Mouse (Mus musculus): ENCODE measurements at regions not wholly inside any gene's neighbourhood (a gene's known extent, or its start where the extent isn't known, plus 50 kb on each side); places are given as distances from the start of the nearest gene placed in this dataset.
"Not testable (repeated sequence)": the region's sequence is repeated elsewhere in the genome, so short reads cannot be mapped to it uniquely, and the experiment has no call there.

- intact Hi-C loops (cut with DNase I) = loop anchor here (10.0 kb wide), 1 partner anchor 627 kb away; no protein-coding TSS in a partner anchor
- peak in 1 of 2 experiments; percentile 24 for DNase-seq (ENCODE audit: extremely low spot score in 1 of 2, low spot score in 2 of 2)
These were observed 141.8 kb upstream of the Lama2 start for GRCm38 (mm10) chr10:27761402-27761801.

DNA sequence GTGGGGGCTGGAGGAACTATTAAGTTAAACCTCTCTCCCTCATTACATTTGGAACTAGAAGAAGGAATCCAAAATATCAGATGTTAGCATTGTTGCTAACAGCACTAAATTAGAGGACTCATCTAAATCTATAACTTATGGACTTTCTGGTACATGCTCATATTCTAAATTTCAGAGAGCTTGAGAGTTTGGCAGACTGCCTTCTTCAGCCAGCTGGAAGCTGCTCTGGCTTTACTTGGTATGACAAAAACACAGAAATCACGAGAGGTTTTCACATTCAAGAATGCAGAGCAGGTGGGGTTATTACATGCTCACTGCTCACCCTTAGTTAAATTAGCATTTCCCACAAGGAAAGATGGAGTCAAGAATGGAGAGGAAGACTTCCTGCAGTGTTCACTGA is 182.8 kb upstream of the Lama2 start:
- intact Hi-C loops (cut with DNase I) = no loop called here
- peak; percentile 26 to 51 for DNase-seq (ENCODE audit: extremely low spot score in 1 of 2, low spot score in 2 of 2)

- no peak for DNase-seq (ENCODE audit: extremely low spot score in 1 of 2, low spot score in 2 of 2)
- intact Hi-C loops (cut with DNase I) = no loop called here
These were observed 190.0 kb upstream of the Lama2 start for GRCm38 (mm10) chr10:27809539-27809938.

DNA sequence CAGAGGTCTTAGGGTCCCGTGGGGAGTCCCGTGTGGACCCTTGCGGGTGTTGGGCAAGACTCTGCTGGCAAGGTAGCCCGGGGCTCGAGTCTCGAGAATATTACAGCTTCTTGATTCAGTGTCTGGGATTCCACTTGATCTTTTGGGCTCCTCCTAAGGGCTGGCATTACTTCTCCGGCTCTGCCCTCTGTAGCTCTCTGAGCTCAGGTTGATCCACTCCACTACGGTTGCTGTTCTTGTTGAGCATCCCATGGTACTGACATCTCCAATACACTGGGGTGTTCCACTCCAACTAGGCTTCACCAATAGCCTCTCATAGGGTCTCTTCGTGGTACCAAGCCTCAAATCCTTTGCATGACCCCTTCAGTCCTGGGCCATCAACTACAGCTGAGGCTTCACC is 206.1 kb upstream of the Lama2 start:
- intact Hi-C loops (cut with DNase I); DNase-seq (ENCODE audit: extremely low spot score in 1 of 2, low spot score in 2 of 2): not testable (repeated sequence)

DNA sequence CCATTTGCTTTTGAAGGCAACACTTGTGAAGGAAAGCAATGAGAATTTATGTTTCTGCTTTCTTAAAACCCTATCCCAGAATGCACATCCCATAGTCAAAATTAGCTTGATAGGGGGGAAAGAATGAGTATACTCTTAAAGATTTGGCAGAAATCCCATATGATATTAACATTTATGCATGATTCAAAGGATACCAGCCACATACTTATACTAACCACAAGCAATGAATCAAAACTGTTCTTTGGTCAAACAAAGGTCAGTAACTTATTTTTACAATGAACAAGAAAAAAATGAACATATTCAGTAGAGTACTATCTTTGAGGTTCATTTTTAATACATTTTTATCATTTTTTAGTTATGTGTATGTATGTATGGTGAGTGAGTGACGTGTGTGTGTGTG is 208.8 kb upstream of the Lama2 start:
- intact Hi-C loops (cut with DNase I) = no loop called here
- no peak for DNase-seq (ENCODE audit: extremely low spot score in 1 of 2, low spot score in 2 of 2)

DNA sequence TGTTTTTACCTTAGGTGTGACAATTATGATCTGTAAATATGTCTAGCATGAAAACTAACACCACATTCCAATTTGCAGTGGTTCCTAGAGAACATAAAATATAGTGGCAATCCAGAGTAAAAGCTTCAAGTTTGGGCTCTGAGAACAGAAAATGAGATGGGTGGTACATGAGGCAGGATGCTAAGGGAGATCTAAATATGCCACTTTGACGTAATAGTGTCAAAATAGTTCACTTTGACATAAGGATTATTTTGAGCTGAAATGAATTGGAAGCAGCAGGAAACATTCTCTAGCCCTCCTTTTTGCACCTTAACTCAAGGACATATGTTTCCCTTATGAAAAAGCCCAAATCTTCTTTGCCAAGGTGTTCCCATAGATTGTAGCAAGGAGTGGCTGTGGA is 219.1 kb upstream of the Lama2 start:
- no peak for DNase-seq (ENCODE audit: extremely low spot score in 1 of 2, low spot score in 2 of 2)
- intact Hi-C loops (cut with DNase I) = no loop called here

- no peak for DNase-seq (ENCODE audit: extremely low spot score in 1 of 2, low spot score in 2 of 2)
- intact Hi-C loops (cut with DNase I) = no loop called here
These were observed 221.6 kb upstream of the Lama2 start for GRCm38 (mm10) chr10:27841042-27841709.

GRCm38 (mm10) chr10:27843010-27843409 is 223.5 kb upstream of the Lama2 start:
- intact Hi-C loops (cut with DNase I) = no loop called here
- no peak for DNase-seq (ENCODE audit: extremely low spot score in 1 of 2, low spot score in 2 of 2)

GRCm38 (mm10) chr10:27863625-27864024 is 211.0 kb upstream of the Ptprk start:
- intact Hi-C loops (cut with DNase I) = no loop called here
- no peak for DNase-seq (ENCODE audit: extremely low spot score in 1 of 2, low spot score in 2 of 2)

- no peak for DNase-seq (ENCODE audit: extremely low spot score in 1 of 2, low spot score in 2 of 2)
- intact Hi-C loops (cut with DNase I) = no loop called here
These were observed 193.8 kb upstream of the Ptprk start for GRCm38 (mm10) chr10:27880867-27881266.

GRCm38 (mm10) chr10:27891778-27892512 is 182.7 kb upstream of the Ptprk start:
- DNase-seq (ENCODE audit: extremely low spot score in 1 of 2, low spot score in 2 of 2) = no peak
- intact Hi-C loops (cut with DNase I) = no loop called here

DNA sequence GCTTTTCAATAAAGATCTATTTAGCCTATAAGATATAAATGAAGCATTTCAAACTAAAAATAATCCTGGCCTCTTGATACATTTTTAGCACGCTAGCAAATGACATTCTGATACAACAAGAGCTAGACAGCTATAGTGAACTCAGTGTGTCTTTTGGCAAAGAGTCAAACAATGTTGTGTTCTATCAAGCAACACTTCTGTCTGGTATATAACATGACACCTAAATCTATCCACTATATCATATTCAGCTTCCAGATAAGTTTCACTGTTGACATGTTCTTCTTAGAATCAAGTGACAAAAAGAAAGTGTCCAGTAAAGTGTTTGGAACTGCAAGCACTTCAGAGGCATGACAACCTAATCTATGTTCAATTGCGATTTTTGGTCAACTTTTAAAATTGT is 158.2 kb upstream of the Ptprk start:
- DNase-seq (ENCODE audit: extremely low spot score in 1 of 2, low spot score in 2 of 2) = no peak
- intact Hi-C loops (cut with DNase I) = no loop called here

GRCm38 (mm10) chr10:27927266-27927665 is 147.4 kb upstream of the Ptprk start:
- no peak for DNase-seq (ENCODE audit: extremely low spot score in 1 of 2, low spot score in 2 of 2)
- intact Hi-C loops (cut with DNase I) = no loop called here

DNA sequence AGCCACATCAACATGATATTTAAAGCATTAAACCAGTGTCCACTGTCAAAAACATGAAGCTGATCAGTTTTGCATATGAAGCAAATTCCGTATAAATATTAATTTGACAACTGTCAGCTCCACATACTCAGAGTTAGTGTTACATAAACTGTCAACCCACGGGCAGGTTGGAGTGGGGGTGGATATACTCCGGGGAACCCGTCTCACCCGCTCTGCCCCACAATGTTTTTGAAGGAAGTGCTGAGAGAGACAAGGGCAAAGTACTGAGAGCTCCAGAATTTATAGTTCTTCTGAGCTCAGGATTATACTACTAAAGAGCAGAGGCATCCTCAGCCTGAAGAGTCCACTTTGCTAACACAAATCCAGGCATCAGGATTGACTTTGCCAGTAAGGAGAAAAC is 132.5 kb upstream of the Ptprk start:
- no peak for DNase-seq (ENCODE audit: extremely low spot score in 1 of 2, low spot score in 2 of 2)
- intact Hi-C loops (cut with DNase I) = no loop called here

DNA sequence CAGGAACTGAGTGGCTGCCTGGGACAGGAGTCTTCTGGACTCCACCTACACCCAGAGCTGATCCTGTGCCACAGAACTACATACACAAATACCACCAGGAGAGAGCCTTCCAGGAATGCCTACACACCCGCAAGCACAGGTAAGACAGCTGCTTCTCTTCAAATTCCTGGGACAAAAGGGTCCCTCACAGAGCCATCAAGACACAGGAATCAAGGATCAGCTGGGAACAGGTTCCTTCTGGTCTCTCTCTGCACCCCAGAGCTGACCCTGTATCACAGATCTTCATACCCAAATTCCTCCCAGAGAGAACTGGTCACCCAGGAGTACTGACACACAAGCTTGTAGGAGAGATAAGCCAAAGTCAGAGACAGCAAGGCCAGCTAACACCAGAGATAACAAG is 125.5 kb upstream of the Ptprk start:
- DNase-seq (ENCODE audit: extremely low spot score in 1 of 2, low spot score in 2 of 2) = no peak
- intact Hi-C loops (cut with DNase I) = no loop called here

DNA sequence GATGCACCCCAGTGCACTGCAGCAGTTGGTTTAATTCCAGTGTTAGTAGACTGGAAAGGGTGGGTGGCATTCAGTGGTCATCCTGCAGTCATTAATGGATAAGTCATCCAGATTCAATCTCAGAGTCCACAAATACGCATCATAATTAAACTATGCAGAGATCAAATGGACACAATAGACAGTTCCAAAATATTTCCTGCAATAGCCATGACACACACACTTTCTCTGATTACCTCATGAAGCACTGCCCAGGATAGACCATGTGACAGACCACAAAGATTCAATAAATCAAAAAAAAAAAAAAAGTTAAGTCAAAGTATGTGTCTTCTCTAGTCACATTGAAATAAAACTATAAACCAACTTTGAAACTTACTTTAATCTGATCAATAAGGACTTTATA is 106.4 kb upstream of the Ptprk start:
- no peak for DNase-seq (ENCODE audit: extremely low spot score in 1 of 2, low spot score in 2 of 2)
- intact Hi-C loops (cut with DNase I) = no loop called here

DNA sequence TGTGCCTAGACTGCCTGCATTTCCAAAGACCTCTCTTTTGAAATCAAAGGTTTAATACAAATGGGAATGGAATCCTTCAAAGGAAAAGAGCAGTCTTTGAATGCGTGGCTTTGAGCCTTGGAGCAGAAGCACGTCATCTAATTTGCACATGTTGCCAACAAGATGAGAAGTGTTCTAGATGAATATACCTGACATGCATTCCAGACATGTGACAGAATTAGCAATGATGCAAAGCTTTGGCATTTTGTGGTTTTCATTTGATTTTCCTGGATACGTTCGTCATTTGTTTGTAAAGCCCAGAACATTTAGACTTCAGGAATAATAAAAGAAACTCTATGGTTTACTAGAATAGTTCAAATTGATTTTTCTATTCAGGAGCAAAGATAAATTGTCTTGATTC is 90.6 kb upstream of the Ptprk start:
- intact Hi-C loops (cut with DNase I) = no loop called here
- no peak for DNase-seq (ENCODE audit: extremely low spot score in 1 of 2, low spot score in 2 of 2)

DNA sequence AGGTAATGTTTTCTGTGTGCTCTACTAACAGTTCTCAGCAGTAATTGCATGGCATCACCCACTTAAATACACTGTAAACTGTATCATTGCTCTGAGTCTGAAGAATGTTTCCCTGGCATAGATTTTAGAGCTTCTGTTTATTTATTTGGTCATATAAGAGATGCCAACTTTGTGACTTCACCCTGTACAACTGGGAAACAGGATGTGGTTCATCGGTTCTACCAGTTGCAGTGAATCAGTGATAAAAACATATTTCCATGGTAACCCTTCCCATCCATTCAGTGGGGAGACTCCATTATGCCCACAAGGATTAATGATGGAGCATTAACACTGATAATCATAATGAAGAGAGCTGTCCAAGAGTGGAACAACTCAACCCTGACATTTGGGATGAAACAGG is 89.6 kb upstream of the Ptprk start:
- DNase-seq (ENCODE audit: extremely low spot score in 1 of 2, low spot score in 2 of 2) = no peak
- intact Hi-C loops (cut with DNase I) = no loop called here

GRCm38 (mm10) chr10:27987026-27987425 is 87.6 kb upstream of the Ptprk start:
- DNase-seq (ENCODE audit: extremely low spot score in 1 of 2, low spot score in 2 of 2) = no peak
- intact Hi-C loops (cut with DNase I) = no loop called here

- intact Hi-C loops (cut with DNase I) = no loop called here
- DNase-seq (ENCODE audit: extremely low spot score in 1 of 2, low spot score in 2 of 2) = no peak
These were observed 86.6 kb upstream of the Ptprk start for GRCm38 (mm10) chr10:27988066-27988465.

Data from left cerebral cortex, postnatal 10 days (tissue).